Mouse (Mus musculus) thymus, postnatal 0 days (tissue): ENCODE measurements around the gene Dnajb4. TPM values are rescaled to one million over a fixed set of nuclear protein-coding genes. Genes with fewer than 3 reads are reported as not detected.
"Not testable (repeated sequence)": the region's sequence is repeated elsewhere in the genome, so short reads cannot be mapped to it uniquely, and the experiment has no call there.

Experiments
- DNase-seq: peaks from one replicate; pipeline ENCODE4 v3.0.0-alpha.2; 2015; ENCODE audit warnings: low spot score
- polyA plus RNA-seq: library from polyadenylated mRNA; unstranded; fragments of >200 nt; fragmentation: Nextera tagmentation; extraction: Ambion mirVana; gene quantifications from 2 replicates; pipeline ENCODE4 v1.2.1, GENCODE M21; 2015

Gene Dnajb4
- polyA plus RNA-seq, 1 experiment from 2014 or later: 37.0 TPM

- DNase-seq: no peak
These were observed 1.8 kb downstream of the Dnajb4 start for GRCm38 (mm10) chr3:152208096-152208885.

- DNase-seq: no peak
These were observed 2.9 kb downstream of the Dnajb4 start for GRCm38 (mm10) chr3:152207156-152207555.

DNA sequence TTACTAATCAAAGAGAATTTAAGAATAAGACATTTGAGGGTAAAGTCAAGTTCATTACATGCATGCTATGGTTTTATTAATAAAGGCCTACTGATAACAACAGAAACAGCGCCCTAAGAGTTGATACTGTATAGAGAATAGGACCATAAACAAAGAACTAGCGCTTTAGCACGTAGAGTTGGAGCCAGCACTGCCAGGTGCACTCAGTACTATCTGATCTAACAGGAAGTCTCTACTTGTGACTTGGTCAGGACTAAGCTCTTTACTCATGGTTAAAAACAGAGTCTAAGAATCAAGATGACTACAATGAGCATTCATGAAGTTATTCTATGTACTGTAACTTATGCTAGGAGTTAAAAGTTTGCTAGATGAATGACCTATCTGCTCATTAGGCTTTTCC is 5.5 kb downstream of the Dnajb4 start:
- peak; percentile 70 for DNase-seq

GRCm38 (mm10) chr3:152203996-152204395 is 6.1 kb downstream of the Dnajb4 start:
- DNase-seq: peak; percentile 72

GRCm38 (mm10) chr3:152203411-152203810 is 6.7 kb downstream of the Dnajb4 start:
- peak; percentile 50 for DNase-seq

GRCm38 (mm10) chr3:152202942-152203341 is 7.2 kb downstream of the Dnajb4 start:
- no peak for DNase-seq

DNA sequence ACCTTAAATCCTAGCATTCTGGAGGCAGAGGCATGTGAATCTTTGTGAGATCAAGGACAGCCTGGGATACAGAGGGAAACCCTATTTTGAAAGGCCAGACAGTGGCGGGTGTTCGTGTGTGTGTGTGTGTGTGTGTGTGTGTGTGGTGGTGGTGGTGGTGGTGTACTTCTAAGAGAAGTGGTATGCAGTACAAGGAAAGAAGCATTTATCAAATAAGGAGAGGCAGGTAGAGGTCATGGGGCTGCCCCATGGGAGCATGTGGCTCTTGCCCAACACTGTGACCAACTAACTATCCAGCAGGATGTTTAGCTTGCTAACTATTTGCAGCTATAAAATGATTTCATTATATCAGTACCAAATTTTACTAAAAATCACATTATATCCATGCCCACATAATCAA is 8.5 kb downstream of the Dnajb4 start:
- DNase-seq: peak; percentile 3

- no peak for DNase-seq
These were observed 8.9 kb downstream of the Dnajb4 start for GRCm38 (mm10) chr3:152201181-152201580.

GRCm38 (mm10) chr3:152199125-152199524 is 11.0 kb downstream of the Dnajb4 start:
- DNase-seq: no peak

DNA sequence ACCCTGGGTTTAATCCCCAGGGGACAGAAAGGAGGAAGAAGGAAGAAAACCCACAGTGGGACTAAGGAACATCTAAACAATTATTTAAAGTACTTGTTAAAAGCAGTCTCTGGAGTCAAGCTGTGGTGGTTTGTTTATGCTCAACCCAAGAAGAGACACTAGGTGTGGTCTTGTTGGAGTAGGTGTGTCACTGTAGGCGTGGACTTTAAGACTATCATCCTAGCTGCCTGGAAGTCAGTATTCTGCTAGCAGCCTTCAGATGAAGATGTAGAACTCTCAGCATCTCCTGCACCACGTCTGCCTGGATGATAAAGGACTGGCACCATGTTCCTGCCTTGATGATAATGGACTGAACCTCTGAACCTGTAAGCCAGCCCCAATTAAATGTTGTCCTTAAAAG is 12.9 kb downstream of the Dnajb4 start:
- DNase-seq: not testable (repeated sequence)

- peak; percentile 87 for DNase-seq
These were observed 16.4 kb downstream of the Dnajb4 start for GRCm38 (mm10) chr3:152193635-152194097.

GRCm38 (mm10) chr3:152193177-152193576 is 16.9 kb downstream of the Dnajb4 start:
- no peak for DNase-seq

DNA sequence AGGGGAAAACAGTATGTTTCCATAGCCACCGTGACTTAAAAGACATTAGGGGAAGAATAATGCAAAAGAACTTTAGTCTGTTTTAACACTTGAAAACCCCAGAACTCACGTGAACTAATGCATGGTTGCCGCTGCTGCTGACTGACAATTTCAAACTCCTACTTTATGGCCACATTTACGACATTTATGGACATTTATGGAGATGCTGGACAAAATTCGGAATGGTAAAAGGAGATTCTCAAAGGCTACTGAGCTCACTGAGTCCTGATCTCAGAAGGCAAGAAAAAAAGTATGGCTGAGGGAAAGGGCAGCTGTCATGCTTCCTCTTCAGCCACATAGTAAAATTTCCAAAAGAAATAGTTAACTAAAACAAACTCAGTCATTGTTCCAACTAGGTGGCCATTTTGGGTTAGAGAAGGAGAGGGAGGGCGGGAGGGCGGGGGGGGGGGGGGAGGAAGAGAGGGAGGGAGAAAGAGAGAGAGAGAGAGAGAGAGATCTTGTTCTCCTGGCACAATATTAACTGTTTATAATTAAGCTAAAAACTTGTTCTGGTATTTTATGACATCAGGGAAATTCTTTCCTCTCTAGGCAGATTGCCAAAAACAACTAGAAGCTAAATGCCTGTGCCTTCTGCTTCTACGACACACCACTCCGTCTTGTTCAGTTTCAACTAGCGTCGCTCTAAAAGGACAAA is 17.7 kb downstream of the Dnajb4 start:
- DNase-seq: peak; percentile 33

DNA sequence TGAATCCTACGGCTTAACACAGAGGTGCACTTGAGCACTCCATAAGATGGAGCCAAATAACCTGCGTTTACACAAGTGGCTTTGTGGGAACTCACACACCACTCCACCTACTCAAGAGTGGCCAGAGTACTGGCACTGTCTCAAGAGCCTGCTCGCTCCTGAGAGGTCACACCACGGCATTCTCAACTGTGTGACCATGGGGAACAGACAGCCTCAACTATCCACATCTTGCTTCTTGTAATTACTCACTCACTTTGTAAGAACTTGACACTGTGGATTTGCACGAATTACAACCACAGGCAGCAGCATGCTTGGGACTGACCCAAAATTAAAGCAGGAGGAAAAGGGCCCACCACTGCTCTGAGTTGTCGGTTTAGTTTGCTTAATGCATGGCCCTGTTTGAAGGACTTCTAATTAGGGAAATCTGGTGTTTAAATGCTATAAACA is 18.3 kb downstream of the Dnajb4 start:
- DNase-seq: peak; percentile 45

GRCm38 (mm10) chr3:152190679-152191477 is 19.2 kb downstream of the Dnajb4 start:
- no peak for DNase-seq

GRCm38 (mm10) chr3:152189306-152189705 is 20.8 kb downstream of the Dnajb4 start:
- DNase-seq: no peak

GRCm38 (mm10) chr3:152186106-152186505 is 24.0 kb downstream of the Dnajb4 start:
- DNase-seq: no peak

DNA sequence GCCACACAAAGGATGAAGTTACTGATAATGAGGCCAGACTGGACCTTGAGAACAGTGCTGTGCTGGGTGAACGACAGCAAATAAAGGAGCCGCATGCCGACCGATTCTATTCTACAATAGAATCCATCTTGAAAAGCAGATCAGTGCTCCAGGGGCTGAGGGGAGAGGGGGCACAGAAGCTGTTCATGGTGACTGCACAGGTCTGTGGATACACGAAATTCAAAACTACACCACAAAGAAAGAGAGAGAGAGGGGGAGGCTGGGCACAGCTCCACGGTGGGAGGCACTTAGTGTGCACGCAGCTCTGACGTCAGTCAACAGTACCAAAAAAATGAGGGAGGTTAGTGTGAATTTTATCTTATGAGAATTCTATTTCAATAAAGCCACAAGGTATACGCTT is 26.6 kb downstream of the Dnajb4 start:
- DNase-seq: no peak

GRCm38 (mm10) chr3:152180624-152181023 is 29.5 kb downstream of the Dnajb4 start:
- DNase-seq: no peak

DNA sequence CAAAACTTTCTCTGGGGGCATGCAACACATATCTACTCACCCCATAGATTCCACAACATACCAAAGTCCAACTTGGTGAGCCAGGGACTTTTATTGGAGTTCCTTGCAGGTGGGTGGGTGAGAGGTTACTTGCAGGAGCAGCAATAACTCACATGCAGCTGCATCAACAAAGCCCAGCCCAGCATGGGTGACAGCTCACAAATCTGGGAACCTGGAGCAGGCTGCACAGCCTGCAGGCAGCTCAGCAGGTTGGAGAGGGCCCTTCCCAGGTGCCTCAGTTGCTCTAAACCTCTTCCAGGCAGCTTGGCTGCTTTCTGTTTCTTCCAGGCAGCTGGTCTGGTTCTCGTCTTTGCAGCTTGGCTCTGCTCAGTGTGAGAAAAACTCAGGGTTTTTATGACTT is 30.8 kb downstream of the Dnajb4 start:
- DNase-seq: no peak

- DNase-seq: no peak
These were observed 31.3 kb downstream of the Dnajb4 start for GRCm38 (mm10) chr3:152178816-152179215.
